Mouse (Mus musculus) frontal cortex, postnatal 25 days (tissue): ENCODE measurements at regions not wholly inside any gene's neighbourhood (a gene's known extent, or its start where the extent isn't known, plus 50 kb on each side); places are given as distances from the start of the nearest gene placed in this dataset.

Experiments
- DNase-seq, 2 experiments: peaks; one replicate each; pipeline ENCODE4 v3.0.0; 2022; ENCODE audit warnings: low spot score in 2 of 2

- DNase-seq: no peak
Measured at GRCm38 (mm10) chr3:143596011-143596683, 608.9 kb downstream of the Lmo4 start.

GRCm38 (mm10) chr3:143595081-143595480 is 609.9 kb downstream of the Lmo4 start:
- no peak for DNase-seq

GRCm38 (mm10) chr3:143594676-143595075 is 610.3 kb downstream of the Lmo4 start:
- DNase-seq: peak; percentile 33 to 55

GRCm38 (mm10) chr3:143586653-143587052 is 618.4 kb downstream of the Lmo4 start:
- DNase-seq: no peak

- DNase-seq: no peak
Measured at GRCm38 (mm10) chr3:143584692-143585603, 620.1 kb downstream of the Lmo4 start.

GRCm38 (mm10) chr3:143576338-143577007 is 628.5 kb downstream of the Lmo4 start:
- DNase-seq: no peak

GRCm38 (mm10) chr3:143575737-143576136 is 629.3 kb downstream of the Lmo4 start:
- DNase-seq: no peak

GRCm38 (mm10) chr3:143574035-143574864 is 630.8 kb downstream of the Lmo4 start:
- no peak for DNase-seq

- DNase-seq: no peak
Measured at GRCm38 (mm10) chr3:143569930-143570329, 635.1 kb downstream of the Lmo4 start.

GRCm38 (mm10) chr3:143565067-143565466 is 640.0 kb downstream of the Lmo4 start:
- DNase-seq: no peak

- DNase-seq: no peak
Measured at GRCm38 (mm10) chr3:143542811-143543210, 661.0 kb upstream of the Pkn2 start.

GRCm38 (mm10) chr3:143527982-143528381 is 646.2 kb upstream of the Pkn2 start:
- DNase-seq: no peak

- DNase-seq: no peak
Measured at GRCm38 (mm10) chr3:143527274-143527673, 645.5 kb upstream of the Pkn2 start.

GRCm38 (mm10) chr3:143512517-143513249 is 630.9 kb upstream of the Pkn2 start:
- DNase-seq: no peak

GRCm38 (mm10) chr3:143509531-143509930 is 627.7 kb upstream of the Pkn2 start:
- no peak for DNase-seq

GRCm38 (mm10) chr3:143508280-143508679 is 626.5 kb upstream of the Pkn2 start:
- peak; percentile 35 to 37 for DNase-seq

- no peak for DNase-seq
Measured at GRCm38 (mm10) chr3:143501017-143501416, 619.2 kb upstream of the Pkn2 start.

- no peak for DNase-seq
Measured at GRCm38 (mm10) chr3:143495389-143495788, 613.6 kb upstream of the Pkn2 start.

- DNase-seq: no peak
Measured at GRCm38 (mm10) chr3:143477916-143478610, 596.3 kb upstream of the Pkn2 start.

- DNase-seq: no peak
Measured at GRCm38 (mm10) chr3:143475461-143475860, 593.7 kb upstream of the Pkn2 start.
